Mouse (Mus musculus): ENCODE data around the gene Car5b. TPM values are rescaled to one million over a fixed set of nuclear protein-coding genes. Genes with fewer than 3 reads are reported as not detected.

Gene Car5b
- polyA plus RNA-seq, 1 experiment from 2014 or later, result 0.26 TPM

DNA sequence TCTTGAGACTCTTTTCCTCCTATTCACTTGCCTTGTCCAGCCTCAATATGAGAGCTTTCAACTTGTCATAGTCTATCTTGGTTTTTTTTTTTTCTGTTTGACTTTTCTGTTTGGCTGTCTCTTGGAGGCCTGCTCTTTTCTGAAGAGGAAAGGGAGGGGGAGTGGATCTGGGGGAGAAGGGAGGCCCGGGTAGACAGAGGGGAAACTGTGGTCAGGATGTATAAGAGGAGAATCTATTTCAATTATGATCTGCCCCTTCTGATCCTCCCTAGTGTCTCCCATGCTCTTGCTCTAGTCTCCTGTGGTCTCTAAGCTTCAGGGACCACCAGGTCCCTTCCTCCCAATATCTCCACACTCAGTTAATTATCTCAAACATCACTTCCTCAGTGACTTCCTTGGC, 76.2 kb downstream of the Car5b start:
- no peak overlapping the region for H3K27ac ChIP-seq
- no peak overlapping the region for H3K4me3 ChIP-seq
- 64% methylated on average over 1 of the region's 1 CpGs for WGBS
- H3K4me1 ChIP-seq, result no peaks in the 10 kb centered on the region
- DNase-seq (ENCODE audit: low spot score), result no peak
- no peaks in the 10 kb centered on the region for H3K27me3 ChIP-seq (ENCODE audit: insufficient read depth, poor library complexity, severe bottlenecking)
- H3K36me3 ChIP-seq, result peaks cover 54% of the 10 kb centered on the region
- H3K9me3 ChIP-seq, result no peaks in the 10 kb centered on the region

DNA sequence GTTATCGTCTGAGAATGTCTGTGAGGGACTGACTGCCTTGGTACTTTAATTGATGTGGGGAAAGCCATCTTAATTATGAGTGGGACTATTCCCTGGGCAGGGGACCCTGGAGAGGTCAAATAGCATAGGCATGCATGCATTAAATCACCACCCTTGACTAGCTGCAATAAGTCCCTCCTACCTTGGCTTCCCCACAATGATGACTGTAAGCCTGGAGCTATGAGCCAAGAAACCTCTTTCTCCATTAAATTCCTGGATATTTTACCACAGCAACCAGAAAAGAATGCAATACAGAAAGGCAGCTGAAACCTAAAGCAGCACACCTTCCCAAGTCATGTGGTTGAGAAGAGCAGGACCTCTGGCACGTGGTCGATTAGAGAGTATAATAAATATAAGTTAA, 83.4 kb downstream of the Car5b start:
- Histone ChIP-seq H3K4me3 (no peak overlapping the region), H3K36me3 (peaks cover 54% of the 10 kb centered on the region), H3K4me1 (no peaks in the 10 kb centered on the region), H3K9me3 (no peaks in the 10 kb centered on the region), H3K27me3 (ENCODE audit: insufficient read depth, poor library complexity, severe bottlenecking) (no peaks in the 10 kb centered on the region), H3K27ac (no peak overlapping the region)
- no peak for DNase-seq (ENCODE audit: low spot score)
- WGBS, result 92% methylated on average over 3 of the region's 3 CpGs

DNA sequence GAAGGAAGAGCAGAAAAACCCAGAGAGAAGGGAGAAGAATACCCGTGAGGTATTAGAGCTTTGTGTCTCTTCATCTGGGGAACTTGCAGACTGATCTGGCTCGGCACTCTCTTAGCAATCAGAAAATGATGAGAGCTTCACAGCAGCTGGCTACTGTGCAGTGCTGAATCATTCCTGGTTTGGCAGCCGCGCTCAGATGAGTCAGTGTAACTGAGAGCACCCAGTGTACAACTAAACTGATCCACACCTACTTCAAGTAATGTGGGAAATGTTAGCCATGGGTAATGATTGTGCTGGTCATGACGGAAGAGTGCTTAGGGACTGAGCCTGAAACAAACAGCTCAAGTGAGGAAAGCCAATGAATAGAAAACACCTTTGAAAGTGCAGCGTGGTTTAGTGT, 89.2 kb downstream of the Car5b start:
- peaks cover 45% of the 10 kb centered on the region for H3K36me3 ChIP-seq
- no peaks in the 10 kb centered on the region for H3K4me1 ChIP-seq
- no peak overlapping the region for H3K4me3 ChIP-seq
- WGBS, result 84% methylated on average over 6 of the region's 6 CpGs
- no peaks in the 10 kb centered on the region for H3K9me3 ChIP-seq
- DNase-seq (ENCODE audit: low spot score), result no peak
- no peak overlapping the region for H3K27ac ChIP-seq
- H3K27me3 ChIP-seq (ENCODE audit: insufficient read depth, poor library complexity, severe bottlenecking), result peaks cover 3% of the 10 kb centered on the region; the same call in 1 of the 2 replicates

DNA sequence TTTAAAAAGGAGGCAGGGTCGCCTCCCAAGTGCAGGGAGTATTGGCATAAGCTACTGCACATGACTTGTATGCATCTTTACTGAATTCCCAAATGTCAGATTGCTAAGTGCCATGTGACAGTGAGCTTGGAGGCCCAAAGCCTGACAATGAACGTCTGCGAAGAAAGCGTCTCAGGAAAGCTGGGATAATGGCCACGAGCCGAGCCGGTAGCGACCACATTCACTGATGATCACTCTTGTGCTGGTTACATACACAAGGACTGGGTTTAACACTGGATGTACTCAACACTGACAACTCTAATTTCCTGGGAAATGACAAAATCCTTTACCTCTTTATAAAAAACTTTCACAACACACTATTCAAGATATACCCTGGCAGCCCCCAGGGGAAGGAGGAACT, 93.1 kb downstream of the Car5b start:
- no peaks in the 10 kb centered on the region for H3K9me3 ChIP-seq
- WGBS, result 86% methylated on average over 8 of the region's 8 CpGs
- H3K36me3 ChIP-seq, result peaks cover 28% of the 10 kb centered on the region; the same call in 1 of the 2 replicates
- H3K4me1 ChIP-seq, result no peaks in the 10 kb centered on the region
- H3K27me3 ChIP-seq (ENCODE audit: insufficient read depth, poor library complexity, severe bottlenecking), result peaks cover 3% of the 10 kb centered on the region; the same call in 1 of the 2 replicates
- H3K4me3 ChIP-seq, result no peak overlapping the region
- H3K27ac ChIP-seq, result no peak overlapping the region
- no peak for DNase-seq (ENCODE audit: low spot score)

DNA sequence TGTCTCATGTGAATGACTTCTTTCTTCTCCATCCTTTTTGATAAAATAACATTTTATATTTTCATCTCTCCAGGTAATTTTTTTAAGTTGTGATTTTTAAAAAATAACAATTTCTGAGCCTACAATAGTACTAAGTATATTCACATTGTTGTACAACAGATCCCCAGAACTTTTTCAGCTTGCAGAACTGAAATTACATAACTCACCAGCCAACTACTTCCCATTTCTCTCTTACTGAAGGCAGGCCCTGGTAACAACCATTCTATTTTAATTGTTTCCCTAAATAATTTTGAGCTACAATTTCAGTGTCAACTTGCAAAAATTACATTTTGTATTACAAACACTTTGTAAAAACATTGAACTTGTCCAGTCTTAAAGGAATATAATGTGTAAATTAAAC, 98.2 kb downstream of the Car5b start:
- H3K27ac ChIP-seq, result no peak overlapping the region
- no peaks in the 10 kb centered on the region for H3K9me3 ChIP-seq
- H3K36me3 ChIP-seq, result no peaks in the 10 kb centered on the region
- no peaks in the 10 kb centered on the region for H3K4me1 ChIP-seq
- DNase-seq (ENCODE audit: low spot score), result no peak
- no peaks in the 10 kb centered on the region for H3K27me3 ChIP-seq (ENCODE audit: insufficient read depth, poor library complexity, severe bottlenecking)
- no peak overlapping the region for H3K4me3 ChIP-seq

Other genes starting within 250 kb of the Car5b start
- gene Ap1s2, start 119.0 kb downstream of the Car5b start, polyA plus RNA-seq (2016; fragmentation: Nextera tagmentation; extraction: Ambion mirVana), result 19.3 and 23.6 TPM in 2 replicates
- gene Zrsr2, start 69.3 kb downstream of the Car5b start, polyA plus RNA-seq (2016; fragmentation: Nextera tagmentation; extraction: Ambion mirVana), result 36.6 and 53.0 TPM in 2 replicates
- gene Siah1b, start 48.5 kb upstream of the Car5b start, polyA plus RNA-seq (2016; fragmentation: Nextera tagmentation; extraction: Ambion mirVana), result 25.5 and 31.9 TPM in 2 replicates
- gene Cltrn, start 60.8 kb upstream of the Car5b start, polyA plus RNA-seq (2016; fragmentation: Nextera tagmentation; extraction: Ambion mirVana), result 0.72 TPM in 1 of 2 replicates, not detected in the other
- gene Ace2, start 111.3 kb upstream of the Car5b start, polyA plus RNA-seq (2016; fragmentation: Nextera tagmentation; extraction: Ambion mirVana), result 0.06 and 0.11 TPM in 2 replicates
- 3.6 and 5.8 TPM in 2 replicates for gene Bmx, start 230.2 kb upstream of the Car5b start, polyA plus RNA-seq (2016; fragmentation: Nextera tagmentation; extraction: Ambion mirVana)
- gene Pir, start 241.4 kb upstream of the Car5b start, polyA plus RNA-seq (2016; fragmentation: Nextera tagmentation; extraction: Ambion mirVana), result 6.8 and 7.3 TPM in 2 replicates